Mouse (Mus musculus): ENCODE measurements around the gene Ybx2. TPM values are rescaled to one million over a fixed set of nuclear protein-coding genes. Genes with fewer than 3 reads are reported as not detected.

The Ybx2 gene
- 0.02 TPM for polyA plus RNA-seq (2012; fragmentation: generic; extraction: Trizol)
- long read RNA-seq, experiment 1, result 0 reads
- long read RNA-seq, experiment 2, result 0 reads

GRCm38 (mm10) chr11:69935137-69935879 lies at the start of gene Ybx2:
TSS of gene Ybx2 (plus strand) at chr11:69935796.
- Histone ChIP-seq H3K79me2 (ENCODE audit: control insufficient read depth, insufficient read depth) (no peaks in the 10 kb centered on the region), H3ac (ENCODE audit: control insufficient read depth, insufficient read length, low read depth) (no peak within 1 kb of the TSS), H3K27me3 (ENCODE audit: control insufficient read depth, insufficient read depth, insufficient read length) (peaks cover 46% of the 10 kb centered on the region), H3K4me3 (ENCODE audit: insufficient read depth, poor library complexity, severe bottlenecking) (no peak within 1 kb of the TSS), H3K79me3 (ENCODE audit: low read depth) (no peaks in the 10 kb centered on the region), H3K36me3 (ENCODE audit: control insufficient read depth, insufficient read depth) (no peaks in the 10 kb centered on the region)
- TF ChIP-seq MAX (IDR thresholded peaks at IDR 0.05) (no peak), USF1 (IDR thresholded peaks at IDR 0.05; ENCODE audit: low read depth) (peak; percentile 86)

- TF ChIP-seq CTCF (IDR thresholded peaks at IDR 0.05; ENCODE audit: control insufficient read depth, insufficient read depth, insufficient read length) (no peak), MYOG (IDR thresholded peaks at IDR 0.05; ENCODE audit: control insufficient read depth, extremely low read depth, insufficient read length) (no peak), USF1 (IDR thresholded peaks at IDR 0.05; ENCODE audit: low read depth) (no peak), CEBPB (IDR thresholded peaks at IDR 0.05; ENCODE audit: low read depth) (no peak), MAX (IDR thresholded peaks at IDR 0.05) (no peak), FOSL1 (IDR thresholded peaks at IDR 0.05; ENCODE audit: insufficient read depth, low read length, poor library complexity, severe bottlenecking) (no peak), MYOD1 (IDR thresholded peaks at IDR 0.05; ENCODE audit: control insufficient read depth, insufficient read length, low read depth) (no peak)
- no peaks in the 10 kb centered on the region for H3K79me2 ChIP-seq (ENCODE audit: control insufficient read depth, insufficient read depth)
- H3K4me3 ChIP-seq (ENCODE audit: insufficient read depth, poor library complexity, severe bottlenecking), result no peak overlapping the region
- no peaks in the 10 kb centered on the region for H3K79me3 ChIP-seq (ENCODE audit: low read depth)
- no peak overlapping the region for H3ac ChIP-seq (ENCODE audit: control insufficient read depth, insufficient read length, low read depth)
- no peaks in the 10 kb centered on the region for H3K27me3 ChIP-seq (ENCODE audit: control insufficient read depth, insufficient read depth, insufficient read length)
- no peaks in the 10 kb centered on the region for H3K36me3 ChIP-seq (ENCODE audit: control insufficient read depth, insufficient read depth)
Observed at GRCm38 (mm10) chr11:69886907-69887635, 48.5 kb upstream of the Ybx2 start.

GRCm38 (mm10) chr11:69891482-69891881 lies 44.1 kb upstream of the Ybx2 start:
- TF ChIP-seq MAX (IDR thresholded peaks at IDR 0.05) (no peak), FOSL1 (IDR thresholded peaks at IDR 0.05; ENCODE audit: insufficient read depth, low read length, poor library complexity, severe bottlenecking) (no peak), MYOD1 (IDR thresholded peaks at IDR 0.05; ENCODE audit: control insufficient read depth, insufficient read length, low read depth) (no peak), MYOG (IDR thresholded peaks at IDR 0.05; ENCODE audit: control insufficient read depth, extremely low read depth, insufficient read length) (no peak), USF1 (IDR thresholded peaks at IDR 0.05; ENCODE audit: low read depth) (no peak), CTCF (IDR thresholded peaks at IDR 0.05; ENCODE audit: control insufficient read depth, insufficient read depth, insufficient read length) (no peak), CEBPB (IDR thresholded peaks at IDR 0.05; ENCODE audit: low read depth) (no peak)
- no peaks in the 10 kb centered on the region for H3K36me3 ChIP-seq (ENCODE audit: control insufficient read depth, insufficient read depth)

GRCm38 (mm10) chr11:69894671-69895070 lies 40.9 kb upstream of the Ybx2 start:
- Histone ChIP-seq H3K79me2 (ENCODE audit: control insufficient read depth, insufficient read depth) (no peaks in the 10 kb centered on the region), H3K27me3 (ENCODE audit: control insufficient read depth, insufficient read depth, insufficient read length) (no peaks in the 10 kb centered on the region), H3ac (ENCODE audit: control insufficient read depth, insufficient read length, low read depth) (no peak overlapping the region), H3K79me3 (ENCODE audit: low read depth) (no peaks in the 10 kb centered on the region), H3K4me3 (ENCODE audit: insufficient read depth, poor library complexity, severe bottlenecking) (no peak overlapping the region), H3K36me3 (ENCODE audit: control insufficient read depth, insufficient read depth) (no peaks in the 10 kb centered on the region)
- TF ChIP-seq MYOG (IDR thresholded peaks at IDR 0.05; ENCODE audit: control insufficient read depth, extremely low read depth, insufficient read length) (no peak), MAX (IDR thresholded peaks at IDR 0.05) (no peak), USF1 (IDR thresholded peaks at IDR 0.05; ENCODE audit: low read depth) (no peak), CEBPB (IDR thresholded peaks at IDR 0.05; ENCODE audit: low read depth) (no peak), FOSL1 (IDR thresholded peaks at IDR 0.05; ENCODE audit: insufficient read depth, low read length, poor library complexity, severe bottlenecking) (no peak)

More at GRCm38 (mm10) chr11:69891482-69891881, 44.1 kb upstream of the Ybx2 start:
- H3ac ChIP-seq (ENCODE audit: control insufficient read depth, insufficient read length, low read depth), result no peak overlapping the region
- H3K79me3 ChIP-seq (ENCODE audit: low read depth), result no peaks in the 10 kb centered on the region
- no peak overlapping the region for H3K4me3 ChIP-seq (ENCODE audit: insufficient read depth, poor library complexity, severe bottlenecking)
- H3K79me2 ChIP-seq (ENCODE audit: control insufficient read depth, insufficient read depth), result no peaks in the 10 kb centered on the region
- no peaks in the 10 kb centered on the region for H3K27me3 ChIP-seq (ENCODE audit: control insufficient read depth, insufficient read depth, insufficient read length)

- no peak within 1 kb of the TSS for H3ac ChIP-seq (ENCODE audit: control insufficient read depth, insufficient read length, low read depth)
Observed at GRCm38 (mm10) chr11:69895291-69895690, 40.3 kb upstream of the Ybx2 start, which contains the start of gene Acap1. TSS of gene Acap1 (minus strand) at chr11:69895539.

More at GRCm38 (mm10) chr11:69895291-69895690, 40.3 kb upstream of the Ybx2 start, which contains the start of gene Acap1:
- no peak for TF ChIP-seq MAX (IDR thresholded peaks at IDR 0.05)
- no peak for TF ChIP-seq MYOD1 (IDR thresholded peaks at IDR 0.05; ENCODE audit: control insufficient read depth, insufficient read length, low read depth)
- no peak for TF ChIP-seq USF1 (IDR thresholded peaks at IDR 0.05; ENCODE audit: low read depth)
- TF ChIP-seq MYOG (IDR thresholded peaks at IDR 0.05; ENCODE audit: control insufficient read depth, extremely low read depth, insufficient read length), result no peak
- TF ChIP-seq CEBPB (IDR thresholded peaks at IDR 0.05; ENCODE audit: low read depth), result no peak
- no peak for TF ChIP-seq CTCF (IDR thresholded peaks at IDR 0.05; ENCODE audit: control insufficient read depth, insufficient read depth, insufficient read length)
- no peak for TF ChIP-seq FOSL1 (IDR thresholded peaks at IDR 0.05; ENCODE audit: insufficient read depth, low read length, poor library complexity, severe bottlenecking)
- Histone ChIP-seq H3K27me3 (ENCODE audit: control insufficient read depth, insufficient read depth, insufficient read length) (no peaks in the 10 kb centered on the region), H3K79me3 (ENCODE audit: low read depth) (no peaks in the 10 kb centered on the region), H3K79me2 (ENCODE audit: control insufficient read depth, insufficient read depth) (no peaks in the 10 kb centered on the region), H3K4me3 (ENCODE audit: insufficient read depth, poor library complexity, severe bottlenecking) (no peak within 1 kb of the TSS), H3K36me3 (ENCODE audit: control insufficient read depth, insufficient read depth) (no peaks in the 10 kb centered on the region)
